Mouse (Mus musculus) heart, adult 2 months (tissue): ENCODE data around the gene Nfasc.

ENCODE experiments used
- CTCF ChIP-seq: fragments of 200-600 bp; IDR thresholded peaks from 2 replicates; pipeline ENCODE4 v1.8.1; 2022; ENCODE audit warnings: antibody characterized with exemption, mild to moderate bottlenecking, moderate library complexity
- EP300 ChIP-seq: fragments of 200-500 bp; IDR thresholded peaks from 2 replicates; pipeline ENCODE4 v1.6.1; 2011; ENCODE audit warnings: low read depth, low read length, control low read depth; ENCODE audit not compliant: insufficient read depth
- POLR2A ChIP-seq: fragments of 200-500 bp; IDR thresholded peaks from 2 replicates; pipeline ENCODE4 v1.6.1; 2011; ENCODE audit warnings: mild to moderate bottlenecking, low read depth, low read length, control low read depth; ENCODE audit not compliant: insufficient read depth

DNA sequence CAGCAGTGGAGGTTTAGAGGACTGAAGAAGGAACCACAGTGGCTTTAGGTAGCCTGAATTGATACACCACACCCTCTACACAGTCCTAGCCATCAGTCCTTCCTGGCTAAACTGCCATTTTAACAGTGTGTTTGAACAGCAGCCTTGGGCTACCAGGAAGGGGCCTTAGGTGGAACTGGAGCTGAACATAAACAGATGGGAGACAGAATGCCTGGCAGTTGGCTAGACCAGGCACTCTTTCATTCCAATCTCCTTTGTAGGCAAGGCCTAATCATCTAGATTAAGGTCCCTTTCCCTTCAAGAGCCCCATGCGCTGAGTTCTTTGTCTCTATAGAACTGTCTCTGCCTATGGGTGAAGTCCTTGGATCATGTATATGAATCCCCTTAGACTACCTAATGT, 170.0 kb downstream of the Nfasc start:
- TF ChIP-seq EP300 (no peak), CTCF (no peak), POLR2A (no peak)
